Mouse (Mus musculus) lung, postnatal 0 days (tissue): ENCODE data around the gene Pkdrej.

ENCODE experiments used
- CTCF ChIP-seq: IDR thresholded peaks from 2 replicates; pipeline ENCODE4 v1.5.1; 2016; ENCODE audit warnings: antibody characterized with exemption, mild to moderate bottlenecking
- EP300 ChIP-seq: IDR thresholded peaks from 2 replicates; pipeline ENCODE4 v1.6.1; 2016; ENCODE audit warnings: antibody characterized with exemption, mild to moderate bottlenecking, control low read depth

DNA sequence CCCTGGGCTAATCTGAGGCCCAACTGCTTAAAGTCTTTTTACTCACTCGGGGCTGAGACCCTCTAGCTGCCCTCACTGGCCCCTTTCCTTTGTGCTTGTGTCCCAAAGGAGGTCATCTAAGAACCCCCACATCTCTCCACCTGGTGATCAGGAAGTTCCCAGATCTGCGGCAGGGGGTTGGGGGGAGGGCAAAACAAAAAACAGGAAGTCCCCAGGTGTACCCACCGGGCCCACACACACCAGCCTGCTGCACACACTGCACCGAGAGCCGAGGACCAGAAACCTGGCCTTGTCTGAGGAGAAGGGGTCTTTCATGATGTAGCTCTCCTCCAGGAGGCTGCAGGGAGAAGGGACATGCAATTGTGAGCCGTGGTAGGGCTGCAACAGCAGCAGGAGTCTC lies 13.5 kb downstream of the Pkdrej start:
- TF ChIP-seq CTCF: no peak
- TF ChIP-seq EP300: no peak
